Mouse (Mus musculus) CD4-positive, CD25-positive, alpha-beta regulatory T cell (primary cell): Measurements from ENCODE around the gene Gm12394. TPM values are rescaled to one million over a fixed set of nuclear protein-coding genes. Genes with fewer than 3 reads are reported as not detected.

Experiments
- polyA plus RNA-seq: library from polyadenylated mRNA; unstranded; fragments of 100-300 nt; shearing (Covaris generic); gene quantifications from one replicate; pipeline ENCODE4 v1.2.1, GENCODE M21; 2017

The Gm12394 gene
- not detected for polyA plus RNA-seq

GRCm38 (mm10) chr4:42856671-42857070 is at the start of gene Gm12394:
Gm12394 (minus strand) TSS chr4:42856771.

GRCm38 (mm10) chr4:42874134-42874533 is 17.6 kb upstream of the Gm12394 start, which contains the start of gene Fam205c:
Fam205c (minus strand) TSS chr4:42874234.

GRCm38 (mm10) chr4:42853788-42854187 is 2.8 kb downstream of the Gm12394 start, which contains the start of gene Fam205a1:
Fam205a1 (minus strand) TSS chr4:42853888.

GRCm38 (mm10) chr4:42773893-42774292 is 82.7 kb downstream of the Gm12394 start, which contains the start of gene Ccl21a:
Ccl21a (minus strand) TSS chr4:42773993.

GRCm38 (mm10) chr4:42756477-42756876 is 100.1 kb downstream of the Gm12394 start, which contains the start of gene Ccl19:
Ccl19 (minus strand) TSS chr4:42756577.

GRCm38 (mm10) chr4:42735245-42735644 is 121.3 kb downstream of the Gm12394 start, which contains the start of gene 4930578G10Rik:
4930578G10Rik (plus strand) TSS chr4:42735545.

Other genes starting within 250 kb of the Gm12394 start
- gene Gm10591, start 244.6 kb downstream of the Gm12394 start, polyA plus RNA-seq: not detected
- gene Gm2564, start 227.1 kb downstream of the Gm12394 start, polyA plus RNA-seq: not detected
- gene Ccl27b, start 201.5 kb downstream of the Gm12394 start, polyA plus RNA-seq: not detected
- not detected for gene Il11ra2, start 194.9 kb downstream of the Gm12394 start, polyA plus RNA-seq
- not detected for gene 4930578G10Rik, start 121.2 kb downstream of the Gm12394 start, polyA plus RNA-seq
- gene Ccl19, start 100.2 kb downstream of the Gm12394 start, polyA plus RNA-seq: not detected
- gene Ccl21a, start 82.8 kb downstream of the Gm12394 start, polyA plus RNA-seq: not detected
- gene Fam205a1, start 2.9 kb downstream of the Gm12394 start, polyA plus RNA-seq: not detected
- not detected for gene Fam205c, start 17.5 kb upstream of the Gm12394 start, polyA plus RNA-seq
- gene Phf24, start 59.9 kb upstream of the Gm12394 start, polyA plus RNA-seq: not detected
- 14.3 TPM for gene Dnajb5, start 93.0 kb upstream of the Gm12394 start, polyA plus RNA-seq
- 0.25 TPM for gene 1700022I11Rik, start 112.8 kb upstream of the Gm12394 start, polyA plus RNA-seq
- 363 TPM for gene Vcp, start 143.7 kb upstream of the Gm12394 start, polyA plus RNA-seq
- 27.6 TPM for gene Fancg, start 153.7 kb upstream of the Gm12394 start, polyA plus RNA-seq
- 44.8 TPM for gene Pigo, start 169.0 kb upstream of the Gm12394 start, polyA plus RNA-seq
- 175 TPM for gene Stoml2, start 174.9 kb upstream of the Gm12394 start, polyA plus RNA-seq
- gene Fam214b, start 189.4 kb upstream of the Gm12394 start, polyA plus RNA-seq: 7.1 TPM
- 0.25 TPM for gene Unc13b, start 202.2 kb upstream of the Gm12394 start, polyA plus RNA-seq